Mouse (Mus musculus): ENCODE data around the gene Slc9a9. TPM values are rescaled to one million over a fixed set of nuclear protein-coding genes. Genes with fewer than 3 reads are reported as not detected.

Gene Slc9a9
- polyA plus RNA-seq, 1 experiment from 2014 or later, result 5.1 TPM

DNA sequence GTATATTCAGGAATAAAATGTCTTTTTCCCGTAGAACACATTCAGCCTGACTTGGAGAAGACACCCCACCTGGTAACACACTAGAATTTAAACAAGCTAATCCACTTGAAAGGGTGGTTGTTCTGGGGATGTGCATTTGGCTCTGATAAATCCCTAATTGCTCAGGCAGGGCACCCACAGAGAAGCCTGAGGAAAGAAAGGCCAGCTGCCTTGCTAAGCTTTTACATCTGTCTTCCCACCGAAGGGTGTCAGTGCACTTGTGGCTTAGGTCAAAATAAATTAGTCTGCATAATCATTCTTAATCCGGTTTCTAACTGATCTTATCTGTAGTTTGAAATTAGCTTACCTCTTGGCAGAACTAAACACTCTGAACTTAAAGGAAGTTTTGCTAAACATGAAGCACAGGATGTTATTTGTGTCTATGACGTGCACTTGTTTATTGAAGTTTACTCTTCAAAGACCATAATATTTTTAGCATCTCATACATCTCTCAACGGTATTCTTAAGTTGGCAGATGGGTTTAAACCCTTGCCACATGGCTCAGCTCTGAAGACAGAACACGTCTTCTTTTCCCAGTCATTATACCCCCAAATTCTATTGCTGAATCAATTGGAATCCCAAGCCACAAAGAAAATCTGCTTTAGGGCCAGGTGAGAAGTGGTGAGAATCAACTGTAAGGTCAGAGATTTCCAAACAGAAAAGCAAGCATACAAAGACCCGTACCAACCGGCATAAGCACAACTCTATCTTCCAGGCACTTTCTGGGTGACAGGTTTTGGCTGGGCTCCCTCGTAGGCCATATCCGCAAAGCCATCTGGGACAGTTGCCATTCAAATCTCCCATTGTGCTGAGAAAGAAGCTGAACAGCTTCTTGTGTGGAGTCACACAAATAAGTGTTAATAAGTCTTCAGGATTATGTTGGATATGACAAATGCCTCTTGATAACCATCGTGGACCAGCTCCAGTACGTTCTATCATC lies 443.7 kb downstream of the Slc9a9 start:
- no peak overlapping the region for H3K27ac ChIP-seq (ENCODE audit: low read length)
- no peaks in the 10 kb centered on the region for H3K36me3 ChIP-seq (ENCODE audit: control insufficient read depth, insufficient read depth, low read length)
- no peak overlapping the region for H3K4me2 ChIP-seq (ENCODE audit: low read depth, low read length)
- ATAC-seq (ENCODE audit: insufficient read depth, low FRiP score), result no peak
- H3K4me1 ChIP-seq (ENCODE audit: control insufficient read depth, insufficient read depth, low read length), result no peaks in the 10 kb centered on the region
- no peaks in the 10 kb centered on the region for H3K9me3 ChIP-seq (replicated peaks; ENCODE audit: control insufficient read depth, low read length)
- 43% methylated on average over 12 of the region's 12 CpGs for WGBS
- H3K4me3 ChIP-seq (replicated peaks; ENCODE audit: low read length), result no peak overlapping the region
- H3K27me3 ChIP-seq (ENCODE audit: control insufficient read depth, insufficient read depth, low read length), result no peaks in the 10 kb centered on the region
- no peak overlapping the region for H3K9ac ChIP-seq (ENCODE audit: low read length)

DNA sequence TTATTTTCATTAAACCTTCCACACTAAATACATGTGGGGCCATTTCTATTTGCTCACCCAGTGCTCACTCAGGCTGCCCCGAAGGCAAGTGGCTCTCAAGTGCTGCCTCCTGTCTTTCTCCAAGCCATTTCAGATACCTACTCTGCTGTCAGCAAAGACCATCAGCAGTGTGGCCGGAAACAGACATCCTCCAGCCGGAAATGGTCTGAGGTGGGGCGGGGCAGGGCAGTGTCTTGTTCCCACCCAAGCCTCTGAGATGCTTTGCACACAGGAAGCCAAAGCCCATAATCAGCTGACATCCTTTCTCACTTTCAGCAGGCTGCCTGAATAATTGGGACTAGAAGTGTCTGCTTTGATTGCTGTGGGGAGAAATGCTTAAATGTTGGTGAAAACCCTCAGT lies 450.4 kb downstream of the Slc9a9 start:
- Histone ChIP-seq H3K36me3 (ENCODE audit: control insufficient read depth, insufficient read depth, low read length) (no peaks in the 10 kb centered on the region), H3K27me3 (ENCODE audit: control insufficient read depth, insufficient read depth, low read length) (no peaks in the 10 kb centered on the region), H3K27ac (ENCODE audit: low read length) (no peak overlapping the region), H3K9ac (ENCODE audit: low read length) (no peak overlapping the region), H3K4me1 (ENCODE audit: control insufficient read depth, insufficient read depth, low read length) (peaks cover 6% of the 10 kb centered on the region), H3K4me3 (replicated peaks; ENCODE audit: low read length) (no peak overlapping the region), H3K4me2 (ENCODE audit: low read depth, low read length) (no peak overlapping the region), H3K9me3 (replicated peaks; ENCODE audit: control insufficient read depth, low read length) (no peaks in the 10 kb centered on the region)
- 61% methylated on average over 4 of the region's 4 CpGs for WGBS
- no peak for ATAC-seq (ENCODE audit: insufficient read depth, low FRiP score)

DNA sequence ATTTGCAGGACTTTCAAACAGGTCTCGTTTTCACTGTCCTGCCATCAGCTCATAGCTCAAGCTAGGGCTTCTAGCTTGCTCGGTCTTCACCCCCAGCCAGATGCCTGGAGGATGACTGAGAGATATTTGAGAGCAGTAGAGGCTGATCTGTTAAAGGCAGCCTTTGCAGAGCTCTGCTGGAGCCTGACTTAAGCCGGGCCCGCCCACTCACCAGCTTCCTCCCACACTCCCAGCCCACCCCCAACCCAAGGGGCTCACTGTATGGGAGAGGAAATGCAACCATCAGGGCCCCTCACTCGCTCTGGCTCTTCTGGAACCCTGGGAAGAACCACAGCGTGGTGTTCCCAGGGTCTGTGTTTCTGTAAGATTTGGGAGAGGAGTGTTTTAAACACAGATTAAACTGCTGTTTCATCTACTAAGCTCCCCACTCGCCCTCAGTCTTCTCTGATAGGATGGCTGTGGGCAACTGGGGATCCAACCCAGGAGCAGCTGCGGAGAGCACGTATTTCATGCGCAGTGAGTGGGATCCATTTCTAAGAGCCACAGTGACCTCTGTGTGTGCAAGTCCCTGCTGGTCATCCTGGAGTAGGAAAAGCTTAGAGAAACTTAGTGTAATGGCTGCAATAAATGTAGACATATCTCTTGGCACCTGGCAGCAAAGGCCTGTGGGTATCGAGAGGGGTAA lies 451.6 kb downstream of the Slc9a9 start:
- Histone ChIP-seq H3K9ac (ENCODE audit: low read length) (0 out of 2 replicates have a peak overlapping the region, but pooled peaks have one; percentile 29), H3K27ac (ENCODE audit: low read length) (peak overlapping the region; percentile 54), H3K4me3 (replicated peaks; ENCODE audit: low read length) (no peak overlapping the region), H3K4me2 (ENCODE audit: low read depth, low read length) (peak overlapping the region; percentile 25; the same call in 1 of the 2 replicates), H3K27me3 (ENCODE audit: control insufficient read depth, insufficient read depth, low read length) (no peaks in the 10 kb centered on the region), H3K36me3 (ENCODE audit: control insufficient read depth, insufficient read depth, low read length) (no peaks in the 10 kb centered on the region), H3K9me3 (replicated peaks; ENCODE audit: control insufficient read depth, low read length) (no peaks in the 10 kb centered on the region), H3K4me1 (ENCODE audit: control insufficient read depth, insufficient read depth, low read length) (peaks cover 12% of the 10 kb centered on the region)
- ATAC-seq (ENCODE audit: insufficient read depth, low FRiP score), result peak; percentile 89; the same call in 1 of the 2 replicates
- WGBS, result 21% methylated on average over 11 of the region's 11 CpGs

DNA sequence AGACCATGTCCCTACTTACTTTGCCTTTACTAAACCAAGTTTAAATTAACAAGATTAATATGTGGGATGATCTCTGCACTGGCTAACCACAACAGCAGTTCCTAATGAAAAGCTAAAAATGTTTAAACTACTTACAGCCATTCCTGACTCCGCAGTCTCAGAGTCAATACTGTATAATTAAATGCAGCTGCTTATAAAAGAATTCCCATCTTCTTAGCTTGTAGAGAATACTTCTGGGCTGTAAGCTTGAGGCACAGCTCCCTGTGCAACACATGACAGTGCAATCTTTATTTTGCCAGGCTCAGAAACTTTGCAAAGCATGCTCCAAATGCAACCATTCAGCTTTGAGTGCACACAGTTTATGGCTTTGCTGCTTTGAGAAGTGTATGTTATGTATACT lies 456.0 kb downstream of the Slc9a9 start:
- H3K36me3 ChIP-seq (ENCODE audit: control insufficient read depth, insufficient read depth, low read length), result no peaks in the 10 kb centered on the region
- H3K9ac ChIP-seq (ENCODE audit: low read length), result no peak overlapping the region
- no peak for ATAC-seq (ENCODE audit: insufficient read depth, low FRiP score)
- H3K27ac ChIP-seq (ENCODE audit: low read length), result no peak overlapping the region
- H3K4me2 ChIP-seq (ENCODE audit: low read depth, low read length), result no peak overlapping the region
- peaks cover 12% of the 10 kb centered on the region for H3K4me1 ChIP-seq (ENCODE audit: control insufficient read depth, insufficient read depth, low read length)
- no peak overlapping the region for H3K4me3 ChIP-seq (replicated peaks; ENCODE audit: low read length)
- 65% methylated on average over 1 of the region's 1 CpGs for whole genome bisulfite sequencing
- no peaks in the 10 kb centered on the region for H3K9me3 ChIP-seq (replicated peaks; ENCODE audit: control insufficient read depth, low read length)
- H3K27me3 ChIP-seq (ENCODE audit: control insufficient read depth, insufficient read depth, low read length), result no peaks in the 10 kb centered on the region

DNA sequence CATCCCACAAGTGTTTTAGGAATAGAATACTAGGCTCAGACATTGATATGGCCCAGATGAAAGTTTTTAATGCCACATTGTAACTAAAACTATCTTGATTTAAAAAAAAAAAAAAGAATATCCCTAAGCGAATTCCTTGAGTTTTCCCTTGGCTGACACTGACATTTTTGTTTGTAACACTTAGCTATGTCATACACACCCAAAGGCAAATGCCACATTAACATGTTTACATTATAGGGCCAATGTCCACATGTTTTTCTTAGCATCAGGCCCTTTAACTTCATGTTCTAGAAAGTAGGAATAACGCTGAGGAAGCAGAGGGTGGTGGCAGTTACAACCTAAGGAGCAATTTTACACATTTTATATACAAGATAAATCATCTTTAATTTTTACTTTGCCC lies 458.1 kb downstream of the Slc9a9 start:
- Histone ChIP-seq H3K9me3 (replicated peaks; ENCODE audit: control insufficient read depth, low read length) (no peaks in the 10 kb centered on the region), H3K36me3 (ENCODE audit: control insufficient read depth, insufficient read depth, low read length) (no peaks in the 10 kb centered on the region), H3K27ac (ENCODE audit: low read length) (no peak overlapping the region), H3K4me2 (ENCODE audit: low read depth, low read length) (no peak overlapping the region), H3K4me1 (ENCODE audit: control insufficient read depth, insufficient read depth, low read length) (peaks cover 5% of the 10 kb centered on the region; the same call in 1 of the 2 replicates), H3K27me3 (ENCODE audit: control insufficient read depth, insufficient read depth, low read length) (no peaks in the 10 kb centered on the region), H3K9ac (ENCODE audit: low read length) (no peak overlapping the region), H3K4me3 (replicated peaks; ENCODE audit: low read length) (no peak overlapping the region)
- 56% methylated on average over 2 of the region's 2 CpGs for WGBS
- no peak for ATAC-seq (ENCODE audit: insufficient read depth, low FRiP score)

DNA sequence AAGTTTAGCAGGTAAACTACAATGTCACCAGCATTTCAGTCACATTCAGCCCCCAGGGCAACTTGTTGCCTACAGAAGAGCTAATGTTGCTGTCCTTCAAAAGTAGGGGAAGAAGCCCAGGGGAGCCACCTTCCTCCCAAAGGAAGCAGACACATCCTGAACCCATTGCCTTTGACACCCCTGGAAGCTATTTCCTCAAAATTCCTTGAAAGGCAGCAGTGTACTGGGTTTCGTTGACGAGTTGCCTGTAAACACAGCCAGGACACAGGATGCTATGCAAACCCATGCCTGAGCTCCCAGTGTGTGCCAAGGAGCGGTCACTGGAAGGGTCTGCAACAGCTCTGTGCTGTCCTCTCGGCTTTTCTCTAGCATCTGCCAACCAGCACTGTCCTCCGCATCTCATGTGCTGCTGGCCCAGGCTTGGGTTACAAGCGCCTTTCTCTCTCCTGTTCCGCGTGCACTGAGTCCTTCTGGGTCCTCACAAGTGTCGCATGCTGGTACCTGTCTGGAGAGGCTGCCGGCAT lies 479.6 kb downstream of the Slc9a9 start:
- no peak overlapping the region for H3K27ac ChIP-seq (ENCODE audit: low read length)
- H3K9ac ChIP-seq (ENCODE audit: low read length), result no peak overlapping the region
- H3K9me3 ChIP-seq (replicated peaks; ENCODE audit: control insufficient read depth, low read length), result no peaks in the 10 kb centered on the region
- WGBS, result 80% methylated on average over 10 of the region's 10 CpGs
- H3K4me3 ChIP-seq (replicated peaks; ENCODE audit: low read length), result no peak overlapping the region
- no peaks in the 10 kb centered on the region for H3K27me3 ChIP-seq (ENCODE audit: control insufficient read depth, insufficient read depth, low read length)
- H3K4me2 ChIP-seq (ENCODE audit: low read depth, low read length), result no peak overlapping the region
- no peaks in the 10 kb centered on the region for H3K4me1 ChIP-seq (ENCODE audit: control insufficient read depth, insufficient read depth, low read length)
- no peak for ATAC-seq (ENCODE audit: insufficient read depth, low FRiP score)
- no peaks in the 10 kb centered on the region for H3K36me3 ChIP-seq (ENCODE audit: control insufficient read depth, insufficient read depth, low read length)

DNA sequence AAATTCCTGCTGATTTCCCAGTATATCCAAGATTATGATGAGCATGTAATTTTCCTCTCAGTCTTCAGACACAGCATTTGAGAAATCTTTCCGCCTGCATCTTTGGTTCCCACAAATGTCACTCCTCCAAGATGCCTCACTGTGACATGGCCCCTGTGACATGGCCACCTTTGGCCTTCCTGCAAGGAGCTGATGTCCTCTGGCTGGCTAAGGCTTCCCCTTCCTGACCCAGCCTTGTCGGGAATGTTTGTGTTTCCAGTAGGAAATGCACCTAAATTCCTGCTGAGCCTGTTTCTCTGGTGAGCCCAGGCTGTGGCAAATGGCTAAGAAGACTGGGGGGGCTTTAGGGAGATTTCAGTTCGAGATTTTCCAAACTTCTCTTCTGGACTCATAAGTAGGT lies 480.4 kb downstream of the Slc9a9 start:
- ATAC-seq (ENCODE audit: insufficient read depth, low FRiP score), result no peak
- H3K27ac ChIP-seq (ENCODE audit: low read length), result no peak overlapping the region
- no peaks in the 10 kb centered on the region for H3K27me3 ChIP-seq (ENCODE audit: control insufficient read depth, insufficient read depth, low read length)
- WGBS, result 38% methylated on average over 3 of the region's 3 CpGs
- H3K9me3 ChIP-seq (replicated peaks; ENCODE audit: control insufficient read depth, low read length), result no peaks in the 10 kb centered on the region
- H3K4me2 ChIP-seq (ENCODE audit: low read depth, low read length), result no peak overlapping the region
- H3K9ac ChIP-seq (ENCODE audit: low read length), result no peak overlapping the region
- H3K36me3 ChIP-seq (ENCODE audit: control insufficient read depth, insufficient read depth, low read length), result no peaks in the 10 kb centered on the region
- no peak overlapping the region for H3K4me3 ChIP-seq (replicated peaks; ENCODE audit: low read length)
- H3K4me1 ChIP-seq (ENCODE audit: control insufficient read depth, insufficient read depth, low read length), result no peaks in the 10 kb centered on the region

DNA sequence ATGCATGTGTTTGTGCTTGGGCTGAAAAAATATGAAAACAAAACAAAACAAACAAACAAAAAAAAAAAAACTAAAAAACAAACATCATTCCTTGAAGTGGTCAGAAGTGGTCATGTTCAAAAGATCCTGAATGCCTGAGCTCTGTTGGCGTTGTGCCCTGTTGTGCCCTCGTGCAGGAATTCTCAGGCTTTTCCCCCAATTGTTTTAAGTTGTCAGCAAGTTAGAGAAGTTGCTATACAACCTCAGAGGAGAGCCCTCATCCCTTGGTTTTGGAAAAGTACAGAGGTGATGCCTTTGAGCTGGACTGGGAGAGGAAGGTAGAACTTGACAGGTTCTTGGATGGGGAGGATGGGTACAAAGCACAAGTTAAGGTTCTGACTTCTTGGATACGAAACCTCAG lies 480.9 kb downstream of the Slc9a9 start:
- Histone ChIP-seq H3K36me3 (ENCODE audit: control insufficient read depth, insufficient read depth, low read length) (no peaks in the 10 kb centered on the region), H3K27ac (ENCODE audit: low read length) (no peak overlapping the region), H3K9me3 (replicated peaks; ENCODE audit: control insufficient read depth, low read length) (no peaks in the 10 kb centered on the region), H3K4me1 (ENCODE audit: control insufficient read depth, insufficient read depth, low read length) (no peaks in the 10 kb centered on the region), H3K4me2 (ENCODE audit: low read depth, low read length) (no peak overlapping the region), H3K27me3 (ENCODE audit: control insufficient read depth, insufficient read depth, low read length) (no peaks in the 10 kb centered on the region), H3K9ac (ENCODE audit: low read length) (no peak overlapping the region), H3K4me3 (replicated peaks; ENCODE audit: low read length) (no peak overlapping the region)
- no peak for ATAC-seq (ENCODE audit: insufficient read depth, low FRiP score)
- 75% methylated on average over 3 of the region's 3 CpGs for WGBS

DNA sequence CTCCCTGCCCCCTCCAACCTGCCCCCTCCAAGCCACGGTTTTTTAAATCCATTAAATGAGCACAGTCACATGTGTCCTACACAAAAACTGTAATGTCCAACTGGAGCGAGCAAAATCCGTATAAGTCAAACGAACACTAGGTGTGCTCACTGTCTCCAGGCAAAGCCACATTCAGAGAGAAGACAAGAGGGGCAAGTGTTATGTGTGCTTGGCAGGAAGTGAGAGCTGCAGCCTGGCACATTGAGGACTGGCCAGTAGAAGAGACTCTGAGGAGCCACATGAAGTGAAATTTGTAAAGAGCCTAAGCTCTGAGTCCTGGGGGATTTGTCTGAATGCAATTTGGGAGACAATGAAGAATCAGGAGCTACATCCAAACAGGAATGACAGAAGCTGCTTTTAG lies 481.3 kb downstream of the Slc9a9 start:
- no peaks in the 10 kb centered on the region for H3K9me3 ChIP-seq (replicated peaks; ENCODE audit: control insufficient read depth, low read length)
- no peak overlapping the region for H3K9ac ChIP-seq (ENCODE audit: low read length)
- H3K27ac ChIP-seq (ENCODE audit: low read length), result no peak overlapping the region
- ATAC-seq (ENCODE audit: insufficient read depth, low FRiP score), result no peak
- H3K4me1 ChIP-seq (ENCODE audit: control insufficient read depth, insufficient read depth, low read length), result no peaks in the 10 kb centered on the region
- no peaks in the 10 kb centered on the region for H3K27me3 ChIP-seq (ENCODE audit: control insufficient read depth, insufficient read depth, low read length)
- 73% methylated on average over 4 of the region's 4 CpGs for WGBS
- no peak overlapping the region for H3K4me3 ChIP-seq (replicated peaks; ENCODE audit: low read length)
- no peaks in the 10 kb centered on the region for H3K36me3 ChIP-seq (ENCODE audit: control insufficient read depth, insufficient read depth, low read length)
- H3K4me2 ChIP-seq (ENCODE audit: low read depth, low read length), result no peak overlapping the region
